Mouse (Mus musculus) forebrain, embryonic 13.5 days (tissue): ENCODE data around the gene Gm9803. TPM values are rescaled to one million over a fixed set of nuclear protein-coding genes. Genes with fewer than 3 reads are reported as not detected.

ENCODE experiments used
- ATAC-seq: fragments of 200-750 bp; cut with Nextera tagmentation; 2 replicates; pipeline ENCODE4 v1.8.0; 2017
- H3K27ac ChIP-seq: fragments of 300-500 bp; sonication (generic); 2 replicates; pipeline ENCODE4 v1.5.1; 2015; ENCODE audit warnings: inconsistent platforms, mild to moderate bottlenecking, moderate library complexity
- H3K27me3 ChIP-seq: fragments of 300-500 bp; sonication (generic); 2 replicates; pipeline ENCODE4 v1.6.1; 2015; ENCODE audit warnings: mild to moderate bottlenecking, inconsistent platforms
- H3K36me3 ChIP-seq: fragments of 300-500 bp; sonication (generic); 2 replicates; pipeline ENCODE4 v1.6.1; 2015; ENCODE audit warnings: mild to moderate bottlenecking, inconsistent platforms; ENCODE audit not compliant: poor library complexity, severe bottlenecking
- H3K4me1 ChIP-seq: fragments of 300-500 bp; sonication (generic); 2 replicates; pipeline ENCODE4 v1.6.1; 2015; ENCODE audit warnings: inconsistent platforms
- H3K4me2 ChIP-seq: fragments of 300-500 bp; sonication (generic); 2 replicates; pipeline ENCODE4 v1.6.1; 2015; ENCODE audit warnings: inconsistent platforms, mild to moderate bottlenecking, moderate library complexity
- H3K4me3 ChIP-seq: fragments of 300-500 bp; sonication (generic); 2 replicates; pipeline ENCODE4 v1.5.1; 2015; ENCODE audit warnings: mild to moderate bottlenecking, inconsistent platforms
- H3K9ac ChIP-seq: fragments of 300-500 bp; sonication (generic); 2 replicates; pipeline ENCODE4 v1.6.1; 2015; ENCODE audit warnings: mild to moderate bottlenecking, inconsistent platforms
- H3K9me3 ChIP-seq: fragments of 300-500 bp; sonication (generic); replicated peaks from 2 replicates; pipeline ENCODE4 v1.6.1; 2016; ENCODE audit warnings: inconsistent platforms
- WGBS: fragments of 180-500 bp; shearing (Covaris S2); methylation state at CpG from one replicate; pipeline ENCODE4 v1.1.7; 2015; 5-methylcytosine and 5-hydroxymethylcytosine counted together
- polyA plus RNA-seq: library from polyadenylated mRNA; unstranded; fragments of >200 nt; fragmentation: Nextera tagmentation; extraction: Ambion mirVana; gene quantifications from 2 replicates; pipeline ENCODE4 v1.2.1, GENCODE M21; 2015

The Gm9803 gene
- polyA plus RNA-seq, 1 experiment from 2014 or later = 23.4 TPM

GRCm38 (mm10) chr10:43487441-43488010 is 36.4 kb upstream of the Gm9803 start:
- Histone ChIP-seq H3K4me1 (peaks cover 12% of the 10 kb centered on the region), H3K4me3 (no peak overlapping the region), H3K9ac (no peak overlapping the region), H3K9me3 (no peaks in the 10 kb centered on the region), H3K36me3 (no peaks in the 10 kb centered on the region), H3K4me2 (no peak overlapping the region), H3K27me3 (no peaks in the 10 kb centered on the region), H3K27ac (no peak overlapping the region)
- ATAC-seq = no peak
- 91% methylated on average over 3 of the region's 3 CpGs for WGBS

DNA sequence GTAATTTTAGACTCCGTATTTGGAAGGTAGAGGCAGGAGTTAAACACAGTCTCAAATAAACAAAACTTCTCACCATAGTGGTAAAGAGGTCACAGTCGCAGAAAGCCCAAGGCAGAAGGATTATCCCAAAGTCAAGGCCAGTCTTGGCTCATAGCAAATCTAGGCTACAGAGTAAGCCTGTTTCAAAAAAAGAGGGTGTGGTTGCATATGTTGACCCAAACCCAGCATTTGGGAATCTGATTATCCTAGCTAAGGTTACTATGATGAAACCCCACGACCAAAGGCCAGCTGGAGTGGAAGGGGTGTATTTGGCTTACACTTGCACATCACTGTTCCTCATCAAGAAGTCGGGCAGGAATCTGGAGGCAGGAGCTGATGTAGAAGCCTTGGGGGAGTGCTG is 35.6 kb upstream of the Gm9803 start:
- Histone ChIP-seq H3K9me3 (no peaks in the 10 kb centered on the region), H3K4me1 (peaks cover 5% of the 10 kb centered on the region), H3K36me3 (no peaks in the 10 kb centered on the region), H3K27me3 (no peaks in the 10 kb centered on the region), H3K4me2 (no peak overlapping the region), H3K9ac (no peak overlapping the region), H3K27ac (no peak overlapping the region), H3K4me3 (no peak overlapping the region)
- 89% methylated on average over 4 of the region's 4 CpGs for WGBS
- no peak for ATAC-seq

DNA sequence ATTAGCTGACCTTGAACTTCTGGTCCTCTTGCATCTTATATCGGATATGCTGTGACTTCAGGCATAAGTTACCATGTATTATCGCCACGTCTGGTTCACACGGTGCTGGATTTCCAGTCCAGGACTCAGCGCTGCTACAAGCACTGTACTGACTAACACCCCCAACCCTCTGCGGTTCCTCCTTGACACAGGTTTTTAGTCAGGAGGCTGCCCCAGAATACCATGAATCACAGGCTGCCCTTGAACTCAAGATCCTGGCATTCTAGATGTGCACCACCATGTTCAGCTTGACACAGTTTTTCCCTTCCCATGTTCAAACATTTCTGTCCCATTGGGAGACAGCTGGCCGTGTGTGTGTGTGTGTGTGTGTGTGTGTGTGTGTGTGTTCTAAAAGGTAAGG is 34.7 kb upstream of the Gm9803 start:
- WGBS = 88% methylated on average over 7 of the region's 7 CpGs
- Histone ChIP-seq H3K4me1 (no peaks in the 10 kb centered on the region; the same call in 1 of the 2 replicates), H3K27me3 (no peaks in the 10 kb centered on the region), H3K4me2 (no peak overlapping the region), H3K27ac (no peak overlapping the region), H3K4me3 (no peak overlapping the region), H3K9ac (no peak overlapping the region), H3K9me3 (no peaks in the 10 kb centered on the region), H3K36me3 (no peaks in the 10 kb centered on the region; the same call in 1 of the 2 replicates)
- no peak for ATAC-seq

DNA sequence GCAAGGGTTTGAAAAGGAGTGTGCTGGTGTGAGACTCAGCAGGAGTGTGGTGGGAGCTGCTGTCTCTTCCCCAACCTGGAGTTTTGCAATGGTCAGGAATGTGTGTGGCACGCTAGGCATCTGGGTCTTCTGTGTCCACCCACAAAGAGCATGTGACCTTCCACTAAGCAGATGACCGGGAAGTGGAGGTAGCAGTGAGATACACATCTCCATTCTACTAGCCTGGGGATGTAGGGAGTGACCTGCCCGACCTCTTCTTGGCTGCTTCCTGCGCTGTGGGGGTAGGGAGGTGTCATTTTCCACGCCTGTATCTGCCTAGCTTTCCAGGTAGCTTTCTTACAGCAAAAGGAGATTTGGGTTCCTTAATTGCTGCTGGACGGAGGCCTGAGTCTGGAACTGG is 34.3 kb upstream of the Gm9803 start:
- Histone ChIP-seq H3K4me1 (no peaks in the 10 kb centered on the region; the same call in 1 of the 2 replicates), H3K4me3 (no peak overlapping the region), H3K4me2 (no peak overlapping the region), H3K36me3 (peaks cover 1% of the 10 kb centered on the region), H3K9me3 (no peaks in the 10 kb centered on the region), H3K27ac (no peak overlapping the region), H3K9ac (0 out of 2 replicates have a peak overlapping the region, but pooled peaks have one; percentile 6), H3K27me3 (no peaks in the 10 kb centered on the region)
- 68% methylated on average over 6 of the region's 6 CpGs for whole genome bisulfite sequencing
- ATAC-seq = no peak

GRCm38 (mm10) chr10:43490034-43490433 is 33.9 kb upstream of the Gm9803 start:
- H3K4me2 ChIP-seq = no peak overlapping the region
- no peak overlapping the region for H3K27ac ChIP-seq
- no peak for ATAC-seq
- no peaks in the 10 kb centered on the region; the same call in 1 of the 2 replicates for H3K4me1 ChIP-seq
- H3K9me3 ChIP-seq = no peaks in the 10 kb centered on the region
- WGBS = 78% methylated on average over 8 of the region's 8 CpGs
- H3K4me3 ChIP-seq = no peak overlapping the region
- H3K9ac ChIP-seq = 0 out of 2 replicates have a peak overlapping the region, but pooled peaks have one; percentile 6
- peaks cover 5% of the 10 kb centered on the region for H3K36me3 ChIP-seq
- H3K27me3 ChIP-seq = no peaks in the 10 kb centered on the region

DNA sequence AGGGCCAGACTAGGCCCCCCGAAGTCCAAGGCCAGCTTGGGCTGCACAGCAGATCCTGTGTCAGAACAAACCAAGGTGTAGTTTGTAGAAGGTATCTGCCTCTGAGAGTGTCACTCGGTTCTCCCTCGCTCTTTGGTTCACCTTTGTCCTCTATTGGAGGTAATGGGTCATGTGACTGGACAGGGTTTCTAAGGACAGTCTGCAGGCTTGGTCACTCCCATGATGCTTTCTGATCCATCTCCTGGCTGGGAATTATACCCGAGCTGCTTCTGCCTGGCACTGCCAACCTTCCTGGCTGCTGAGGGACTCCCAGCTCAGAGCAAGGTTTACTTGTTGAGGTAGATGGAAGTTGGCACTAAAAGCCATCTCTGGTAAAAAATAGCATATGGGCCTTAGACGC is 33.0 kb upstream of the Gm9803 start:
- peaks cover 13% of the 10 kb centered on the region for H3K36me3 ChIP-seq
- H3K27ac ChIP-seq = no peak overlapping the region
- H3K27me3 ChIP-seq = no peaks in the 10 kb centered on the region
- no peaks in the 10 kb centered on the region for H3K9me3 ChIP-seq
- WGBS = 93% methylated on average over 5 of the region's 5 CpGs
- no peaks in the 10 kb centered on the region; the same call in 1 of the 2 replicates for H3K4me1 ChIP-seq
- no peak overlapping the region for H3K4me2 ChIP-seq
- H3K9ac ChIP-seq = no peak overlapping the region
- ATAC-seq = no peak
- no peak overlapping the region for H3K4me3 ChIP-seq

GRCm38 (mm10) chr10:43502599-43502998 is 21.3 kb upstream of the Gm9803 start:
- H3K27me3 ChIP-seq = no peaks in the 10 kb centered on the region
- no peak overlapping the region for H3K4me3 ChIP-seq
- no peaks in the 10 kb centered on the region for H3K9me3 ChIP-seq
- H3K36me3 ChIP-seq = peaks cover 55% of the 10 kb centered on the region
- H3K9ac ChIP-seq = no peak overlapping the region
- H3K4me1 ChIP-seq = no peaks in the 10 kb centered on the region
- WGBS = 93% methylated on average over 4 of the region's 4 CpGs
- ATAC-seq = peak; percentile 65; the same call in 1 of the 2 replicates
- no peak overlapping the region for H3K4me2 ChIP-seq
- H3K27ac ChIP-seq = no peak overlapping the region

GRCm38 (mm10) chr10:43504291-43504690 is 19.6 kb upstream of the Gm9803 start:
- H3K4me1 ChIP-seq = no peaks in the 10 kb centered on the region
- no peak overlapping the region for H3K27ac ChIP-seq
- H3K4me3 ChIP-seq = no peak overlapping the region
- peaks cover 46% of the 10 kb centered on the region for H3K36me3 ChIP-seq
- no peak overlapping the region for H3K4me2 ChIP-seq
- ATAC-seq = no peak
- H3K9me3 ChIP-seq = no peaks in the 10 kb centered on the region
- WGBS = no CpG with 5 or more reads among the region's 1 CpGs
- H3K9ac ChIP-seq = no peak overlapping the region
- no peaks in the 10 kb centered on the region for H3K27me3 ChIP-seq

- WGBS = 72% methylated on average over 4 of the region's 4 CpGs
- ATAC-seq = no peak
- no peak overlapping the region for H3K27ac ChIP-seq
- no peak overlapping the region for H3K4me2 ChIP-seq
- no peaks in the 10 kb centered on the region for H3K27me3 ChIP-seq
- H3K4me1 ChIP-seq = no peaks in the 10 kb centered on the region
- H3K9ac ChIP-seq = no peak overlapping the region
- H3K36me3 ChIP-seq = peaks cover 51% of the 10 kb centered on the region
- no peak overlapping the region for H3K4me3 ChIP-seq
- H3K9me3 ChIP-seq = no peaks in the 10 kb centered on the region
These were observed 16.8 kb upstream of the Gm9803 start for GRCm38 (mm10) chr10:43507051-43507450.

DNA sequence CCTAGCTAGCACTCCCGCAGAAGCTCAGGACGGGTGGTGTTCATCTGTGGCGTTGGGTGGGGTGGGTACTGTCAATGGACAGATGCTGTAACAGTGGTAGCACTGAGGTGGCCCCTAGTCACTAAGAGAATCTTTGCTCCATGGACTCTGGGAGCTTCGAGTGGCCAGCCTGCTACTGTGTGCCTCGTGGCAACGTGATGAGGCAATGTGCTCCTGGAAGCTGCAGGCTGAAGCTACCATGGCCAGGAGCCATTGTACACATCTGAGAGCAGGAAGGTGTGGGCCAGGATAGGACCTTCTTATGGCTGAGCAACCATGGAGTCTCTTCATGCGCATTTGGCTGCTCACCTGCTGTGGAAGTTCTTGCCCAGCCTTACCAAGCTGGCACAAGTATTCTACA is 14.7 kb upstream of the Gm9803 start:
- Histone ChIP-seq H3K9ac (no peak overlapping the region), H3K4me2 (no peak overlapping the region), H3K9me3 (no peaks in the 10 kb centered on the region), H3K4me3 (no peak overlapping the region), H3K27ac (no peak overlapping the region), H3K4me1 (no peaks in the 10 kb centered on the region), H3K27me3 (no peaks in the 10 kb centered on the region), H3K36me3 (peaks cover 59% of the 10 kb centered on the region)
- 97% methylated on average over 7 of the region's 7 CpGs for WGBS
- ATAC-seq = no peak

- Histone ChIP-seq H3K9ac (no peak overlapping the region), H3K27me3 (no peaks in the 10 kb centered on the region), H3K27ac (no peak overlapping the region), H3K9me3 (no peaks in the 10 kb centered on the region), H3K4me3 (no peak overlapping the region), H3K36me3 (peaks cover 58% of the 10 kb centered on the region), H3K4me2 (no peak overlapping the region), H3K4me1 (no peaks in the 10 kb centered on the region)
- 96% methylated on average over 10 of the region's 10 CpGs for WGBS
- ATAC-seq = no peak
These were observed 10.9 kb upstream of the Gm9803 start for GRCm38 (mm10) chr10:43512976-43513375.

DNA sequence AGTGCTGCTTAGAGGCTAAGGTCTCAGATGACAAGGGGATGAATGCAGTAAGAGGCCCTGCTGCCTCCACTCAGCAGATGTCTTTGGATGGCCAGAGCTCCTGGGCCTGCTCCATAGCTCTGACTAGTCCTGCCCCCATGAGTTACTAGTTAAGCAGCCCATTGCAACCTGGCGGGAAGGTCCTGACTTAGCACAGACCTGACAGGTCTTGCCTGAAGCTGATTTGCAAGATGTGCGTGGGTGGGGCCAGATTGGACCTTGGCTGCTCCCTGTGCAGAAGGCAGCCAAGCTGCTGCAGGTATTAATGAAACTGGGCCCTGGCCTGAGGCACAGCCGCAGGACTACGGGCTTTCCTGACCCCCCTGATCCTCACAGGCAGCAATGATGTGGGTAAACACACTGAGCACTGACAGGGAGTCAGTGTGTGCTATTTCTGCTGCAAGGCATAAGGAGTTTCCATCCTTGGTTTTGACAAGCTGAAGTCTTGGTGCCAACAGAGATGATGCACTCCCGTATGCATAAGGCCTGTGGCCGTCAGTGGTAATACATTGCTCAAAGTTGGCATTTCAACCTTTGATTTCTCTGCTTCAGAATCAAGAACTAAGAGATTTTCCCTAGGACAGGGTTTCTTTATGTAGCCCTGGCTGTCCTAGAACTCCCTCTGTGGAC is 6.8 kb upstream of the Gm9803 start:
- Histone ChIP-seq H3K36me3 (peaks cover 26% of the 10 kb centered on the region), H3K4me3 (no peak overlapping the region), H3K4me2 (no peak overlapping the region), H3K4me1 (no peaks in the 10 kb centered on the region), H3K27ac (no peak overlapping the region), H3K9me3 (no peaks in the 10 kb centered on the region), H3K9ac (no peak overlapping the region), H3K27me3 (no peaks in the 10 kb centered on the region)
- ATAC-seq = no peak
- 80% methylated on average over 6 of the region's 6 CpGs for WGBS

DNA sequence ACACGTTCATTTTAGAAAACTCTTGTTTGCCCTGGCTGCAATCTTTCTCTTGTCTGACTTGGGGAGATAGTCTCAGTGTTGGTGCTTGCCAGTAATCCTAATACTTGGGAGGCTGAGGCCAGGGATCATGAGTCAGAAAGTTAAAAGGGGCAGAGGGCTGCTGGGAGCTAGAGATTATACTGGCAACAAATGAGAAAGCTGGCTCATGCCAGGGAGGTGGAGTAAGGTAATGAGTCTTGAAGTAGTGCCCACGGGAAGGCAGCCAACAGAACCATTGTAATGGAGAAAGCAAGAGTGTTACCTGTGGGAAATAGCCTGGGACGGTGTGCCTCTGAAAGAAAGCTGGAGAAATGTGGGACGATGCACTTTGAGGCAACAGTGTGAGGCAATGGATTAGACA is 6.0 kb upstream of the Gm9803 start:
- Histone ChIP-seq H3K9me3 (no peaks in the 10 kb centered on the region), H3K27ac (no peak overlapping the region), H3K4me1 (no peaks in the 10 kb centered on the region), H3K4me2 (no peak overlapping the region), H3K4me3 (no peak overlapping the region), H3K27me3 (no peaks in the 10 kb centered on the region), H3K9ac (no peak overlapping the region), H3K36me3 (peaks cover 21% of the 10 kb centered on the region)
- 72% methylated on average over 4 of the region's 4 CpGs for WGBS
- ATAC-seq = no peak
